Mouse (Mus musculus) cortical plate, adult 2 months (tissue): ENCODE measurements at regions not wholly inside any gene's neighbourhood (a gene's known extent, or its start where the extent isn't known, plus 50 kb on each side); places are given as distances from the start of the nearest gene placed in this dataset.

ENCODE experiments used
- CTCF ChIP-seq: fragments of 200-500 bp; IDR thresholded peaks from 2 replicates; pipeline ENCODE4 v1.5.1; 2011; ENCODE audit warnings: mild to moderate bottlenecking, control low read depth, low read length; ENCODE audit not compliant: insufficient read depth; ENCODE audit errors: extremely low read depth
- POLR2A ChIP-seq: fragments of 200-500 bp; IDR thresholded peaks from 2 replicates; pipeline ENCODE4 v1.6.1; 2011; ENCODE audit warnings: mild to moderate bottlenecking, low read length, control low read depth; ENCODE audit not compliant: insufficient read depth; ENCODE audit errors: extremely low read depth

GRCm38 (mm10) chr12:16167793-16168343, 351.1 kb upstream of the Trib2 start:
- no peak for TF ChIP-seq POLR2A
- TF ChIP-seq CTCF, result no peak
